Mouse (Mus musculus) limb, embryonic 12.5 days (tissue): Measurements from ENCODE around the gene Dpysl4. TPM values are rescaled to one million over a fixed set of nuclear protein-coding genes. Genes with fewer than 3 reads are reported as not detected.
A peak's percentile ranks its signal among the peaks of the same experiment; 100 is the strongest.

Experiments
- ATAC-seq: fragments of 200-750 bp; cut with Nextera tagmentation; 2 replicates; pipeline ENCODE4 v1.8.0; 2017; ENCODE audit warnings: low read depth, moderate TSS enrichment; ENCODE audit not compliant: insufficient number of reproducible peaks, insufficient read depth, low FRiP score, low TSS enrichment
- H3K27ac ChIP-seq: fragments of 300-500 bp; sonication (generic); 2 replicates; pipeline ENCODE4 v1.5.1; 2016; ENCODE audit warnings: mild to moderate bottlenecking, moderate library complexity
- H3K27me3 ChIP-seq: fragments of 300-500 bp; sonication (generic); 2 replicates; pipeline ENCODE4 v1.6.1; 2016; ENCODE audit warnings: mild to moderate bottlenecking, moderate library complexity
- H3K36me3 ChIP-seq: fragments of 300-500 bp; sonication (generic); 2 replicates; pipeline ENCODE4 v1.6.1; 2016; ENCODE audit warnings: mild to moderate bottlenecking, moderate library complexity
- H3K4me1 ChIP-seq: fragments of 300-500 bp; sonication (generic); replicated peaks from 2 replicates; pipeline ENCODE4 v1.6.1; 2016
- H3K4me2 ChIP-seq: fragments of 300-500 bp; sonication (generic); 2 replicates; pipeline ENCODE4 v1.6.1; 2016; ENCODE audit warnings: mild to moderate bottlenecking, moderate library complexity
- H3K4me3 ChIP-seq: fragments of 300-500 bp; sonication (generic); replicated peaks from 2 replicates; pipeline ENCODE4 v1.5.1; 2016; ENCODE audit warnings: mild to moderate bottlenecking
- H3K9ac ChIP-seq: fragments of 300-500 bp; sonication (generic); replicated peaks from 2 replicates; pipeline ENCODE4 v1.6.1; 2016; ENCODE audit warnings: mild to moderate bottlenecking, moderate library complexity
- H3K9me3 ChIP-seq: fragments of 300-500 bp; sonication (generic); 2 replicates; pipeline ENCODE4 v1.6.1; 2016; ENCODE audit warnings: mild to moderate bottlenecking, moderate library complexity
- whole genome bisulfite sequencing: fragments of 180-500 bp; shearing (Covaris S2); methylation state at CpG from one replicate; pipeline ENCODE4 v1.1.7; 2016; 5-methylcytosine and 5-hydroxymethylcytosine counted together
- polyA plus RNA-seq: library from polyadenylated mRNA; unstranded; fragments of >200 nt; fragmentation: Nextera tagmentation; extraction: Ambion mirVana; gene quantifications from 2 replicates; pipeline ENCODE4 v1.2.1, GENCODE M21; 2016

The Dpysl4 gene
- polyA plus RNA-seq, 1 experiment from 2014 or later: 34.9 TPM

DNA sequence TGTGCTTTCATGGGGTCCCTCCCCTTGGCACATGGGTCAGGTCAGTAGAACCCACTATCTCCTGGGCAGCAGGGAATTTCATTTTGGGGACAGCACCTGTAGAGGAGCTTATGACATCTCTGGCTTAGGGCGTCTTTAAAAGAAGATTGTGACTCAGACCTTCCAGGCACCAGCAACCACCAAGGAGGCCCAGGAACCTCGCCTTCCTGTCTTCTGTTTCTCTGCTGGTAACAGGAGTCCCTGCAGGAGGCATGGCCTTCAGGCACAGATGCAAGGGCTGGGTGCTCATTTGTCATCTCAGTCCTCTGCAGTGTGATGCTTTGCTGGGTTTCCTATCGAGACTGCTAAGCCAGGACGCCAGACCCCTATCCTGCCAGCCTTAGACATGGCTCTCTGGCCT lies 43.2 kb downstream of the Dpysl4 start:
- Histone ChIP-seq H3K4me1 (peaks cover 35% of the 10 kb centered on the region), H3K27ac (no peak overlapping the region), H3K4me3 (no peak overlapping the region), H3K36me3 (no peaks in the 10 kb centered on the region), H3K27me3 (no peaks in the 10 kb centered on the region), H3K9me3 (no peaks in the 10 kb centered on the region), H3K4me2 (no peak overlapping the region), H3K9ac (no peak overlapping the region)
- ATAC-seq: no peak
- 80% methylated on average over 4 of the region's 4 CpGs for WGBS

DNA sequence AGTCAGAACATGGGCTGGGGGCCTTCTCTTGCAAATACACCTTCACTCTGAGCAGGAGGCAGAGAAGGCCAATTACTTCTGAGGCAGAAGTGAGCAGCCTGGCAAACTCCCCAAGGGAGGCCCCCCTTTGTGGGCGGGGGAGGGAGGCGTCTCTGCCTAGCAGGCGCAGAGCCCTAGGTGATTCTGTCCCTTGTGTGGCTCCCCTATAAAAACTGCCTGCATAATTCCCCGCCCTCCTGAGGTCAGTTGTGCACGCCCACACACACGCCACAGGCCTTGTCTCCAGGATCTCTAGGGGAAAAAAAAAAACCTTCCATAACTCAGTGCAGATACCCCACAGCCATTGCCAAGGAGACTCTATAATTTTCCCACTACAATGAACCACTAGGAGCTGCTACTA lies 44.6 kb downstream of the Dpysl4 start:
- WGBS: 15% methylated on average over 6 of the region's 6 CpGs

DNA sequence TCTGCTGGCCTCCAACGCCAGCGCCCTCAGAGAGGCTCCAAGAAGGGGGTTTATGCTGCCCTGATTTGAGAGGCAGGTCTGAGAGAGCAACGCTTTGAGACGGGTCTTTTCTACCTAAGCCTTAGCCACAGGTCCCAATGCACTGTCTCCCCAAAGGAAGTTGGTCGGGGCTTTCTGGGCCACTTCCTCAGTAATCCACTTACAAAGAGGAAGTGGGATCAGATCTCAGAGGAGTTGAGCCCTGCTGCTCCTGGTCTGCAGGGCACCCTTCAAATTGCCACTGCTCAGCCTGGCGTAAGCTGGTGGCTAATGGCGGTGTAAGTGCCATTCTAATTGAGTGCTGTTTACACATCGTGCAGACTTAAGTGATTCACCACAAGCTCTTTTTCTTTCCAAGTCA lies 45.7 kb downstream of the Dpysl4 start:
- Histone ChIP-seq H3K9me3 (no peaks in the 10 kb centered on the region), H3K27me3 (no peaks in the 10 kb centered on the region), H3K9ac (no peak overlapping the region), H3K4me2 (no peak overlapping the region), H3K27ac (no peak overlapping the region), H3K36me3 (no peaks in the 10 kb centered on the region), H3K4me1 (peaks cover 45% of the 10 kb centered on the region), H3K4me3 (no peak overlapping the region)
- 59% methylated on average over 8 of the region's 8 CpGs for WGBS
- no peak for ATAC-seq

More for the DNA sequence above, 44.6 kb downstream of the Dpysl4 start:
- ATAC-seq: no peak
- no peaks in the 10 kb centered on the region for H3K36me3 ChIP-seq
- no peaks in the 10 kb centered on the region for H3K27me3 ChIP-seq
- H3K4me2 ChIP-seq: no peak overlapping the region
- H3K4me1 ChIP-seq: peaks cover 36% of the 10 kb centered on the region
- H3K9ac ChIP-seq: no peak overlapping the region
- H3K27ac ChIP-seq: peak overlapping the region; percentile 74
- no peak overlapping the region for H3K4me3 ChIP-seq
- no peaks in the 10 kb centered on the region for H3K9me3 ChIP-seq

DNA sequence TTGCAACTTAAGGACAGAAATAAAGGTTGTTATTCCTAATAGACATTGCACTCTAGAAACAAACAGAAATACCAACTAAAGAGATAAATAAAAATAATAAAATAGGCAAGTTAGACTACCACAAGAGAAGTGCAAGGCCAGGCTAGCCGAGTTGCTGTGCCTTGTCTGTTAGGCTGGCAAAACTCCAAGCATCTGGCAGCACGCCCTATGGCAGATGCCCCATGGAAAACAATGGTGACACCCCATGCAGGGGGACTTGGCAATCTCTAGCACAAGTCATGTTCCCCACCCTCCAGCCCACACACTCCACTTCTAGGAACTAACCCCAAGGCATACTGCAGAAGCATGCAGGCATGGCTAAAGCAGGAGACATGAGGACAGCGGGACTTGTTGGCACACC lies 47.6 kb downstream of the Dpysl4 start:
- no peak overlapping the region for H3K4me3 ChIP-seq
- ATAC-seq: no peak
- H3K4me2 ChIP-seq: no peak overlapping the region
- H3K27me3 ChIP-seq: no peaks in the 10 kb centered on the region
- 91% methylated on average over 3 of the region's 3 CpGs for WGBS
- H3K9me3 ChIP-seq: no peaks in the 10 kb centered on the region
- H3K4me1 ChIP-seq: peaks cover 41% of the 10 kb centered on the region
- no peak overlapping the region for H3K27ac ChIP-seq
- H3K36me3 ChIP-seq: no peaks in the 10 kb centered on the region
- no peak overlapping the region for H3K9ac ChIP-seq

DNA sequence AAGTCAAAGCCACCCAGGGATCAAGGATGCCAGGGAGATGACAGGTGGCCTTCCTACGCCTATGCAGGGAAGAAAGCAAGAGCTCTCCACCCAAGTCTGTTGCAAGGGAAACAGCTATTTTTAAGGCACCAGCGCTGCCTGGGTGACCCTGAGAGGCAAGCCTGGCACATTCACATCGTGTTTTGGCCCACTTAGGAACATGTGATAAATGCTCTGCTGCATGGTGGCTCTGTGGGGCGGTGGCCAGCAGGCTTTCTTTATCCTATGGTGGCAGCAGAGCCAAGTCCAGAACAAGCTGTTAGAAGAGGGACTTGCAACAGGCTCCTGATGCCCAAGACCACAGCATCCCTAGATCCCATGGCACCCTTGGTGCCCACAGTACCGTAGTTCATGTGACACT lies 49.4 kb downstream of the Dpysl4 start:
- H3K4me3 ChIP-seq: no peak overlapping the region
- peaks cover 6% of the 10 kb centered on the region; the same call in 1 of the 2 replicates for H3K27me3 ChIP-seq
- no peaks in the 10 kb centered on the region for H3K36me3 ChIP-seq
- no peaks in the 10 kb centered on the region for H3K9me3 ChIP-seq
- H3K9ac ChIP-seq: no peak overlapping the region
- H3K4me1 ChIP-seq: peaks cover 37% of the 10 kb centered on the region
- no peak overlapping the region for H3K4me2 ChIP-seq
- ATAC-seq: no peak
- no peak overlapping the region for H3K27ac ChIP-seq
- 83% methylated on average over 5 of the region's 5 CpGs for WGBS

DNA sequence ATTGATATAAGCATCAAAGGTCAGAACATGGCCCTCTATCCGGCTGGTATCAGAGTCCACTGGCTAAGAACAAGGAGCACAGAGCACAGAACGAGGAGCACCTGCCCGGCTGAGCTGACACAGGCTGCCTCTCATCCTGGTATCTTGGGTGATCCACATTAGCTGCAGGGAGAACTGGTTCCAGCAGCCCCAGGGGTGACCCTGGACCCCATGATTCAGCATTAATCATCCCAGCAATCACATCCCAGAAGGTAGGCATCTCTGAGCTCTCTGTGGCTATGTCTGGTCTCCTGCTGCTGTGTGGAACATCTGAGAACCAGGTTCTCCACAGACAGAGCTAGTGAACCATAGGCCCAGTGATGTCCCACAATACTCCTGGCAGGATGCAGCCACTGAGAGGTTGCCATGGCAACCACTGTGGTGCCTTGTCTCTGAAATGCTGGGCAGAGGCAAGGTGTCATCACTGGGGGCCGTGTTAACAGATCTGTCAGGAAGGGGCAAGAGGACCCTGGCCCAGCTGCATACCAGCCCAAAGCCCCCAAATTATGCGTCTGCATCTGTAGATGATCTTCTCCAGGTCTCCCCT lies 51.2 kb downstream of the Dpysl4 start:
- no peak overlapping the region for H3K4me3 ChIP-seq
- H3K4me1 ChIP-seq: peaks cover 24% of the 10 kb centered on the region
- no peak overlapping the region for H3K9ac ChIP-seq
- peaks cover 6% of the 10 kb centered on the region; the same call in 1 of the 2 replicates for H3K27me3 ChIP-seq
- no peaks in the 10 kb centered on the region for H3K9me3 ChIP-seq
- H3K36me3 ChIP-seq: no peaks in the 10 kb centered on the region
- ATAC-seq: no peak
- WGBS: 69% methylated on average over 5 of the region's 5 CpGs
- H3K4me2 ChIP-seq: no peak overlapping the region
- H3K27ac ChIP-seq: no peak overlapping the region

DNA sequence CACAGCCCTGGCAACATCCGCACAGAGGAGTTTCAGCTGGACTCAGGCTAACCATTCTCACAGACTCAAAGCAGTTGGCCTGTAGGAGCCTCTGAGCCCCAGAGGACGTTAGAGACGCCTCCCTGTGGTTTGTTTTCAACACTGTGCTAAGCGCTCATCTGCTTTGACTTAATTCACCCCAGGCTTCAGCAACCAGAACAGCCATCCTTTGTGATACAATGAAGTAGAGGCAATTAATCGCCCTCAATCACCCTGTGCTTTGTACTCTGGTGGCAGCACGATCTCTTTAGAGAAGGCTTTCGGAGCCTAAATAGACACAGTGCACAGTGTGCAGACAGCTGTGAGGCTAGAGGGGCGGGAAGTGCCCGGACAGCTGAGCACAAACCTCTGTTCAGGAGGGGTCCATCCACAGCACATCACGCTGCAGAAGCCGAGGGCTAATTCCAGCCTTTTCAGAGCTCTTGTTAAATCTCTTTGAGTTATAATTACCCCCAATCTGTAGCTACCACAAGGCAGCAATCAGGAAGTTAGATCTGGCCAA lies 54.2 kb downstream of the Dpysl4 start:
- Histone ChIP-seq H3K9ac (no peak overlapping the region), H3K27me3 (peaks cover 6% of the 10 kb centered on the region; the same call in 1 of the 2 replicates), H3K27ac (peak overlapping the region; percentile 47; the same call in 1 of the 2 replicates), H3K4me3 (no peak overlapping the region), H3K4me1 (peaks cover 24% of the 10 kb centered on the region), H3K9me3 (no peaks in the 10 kb centered on the region), H3K4me2 (no peak overlapping the region), H3K36me3 (no peaks in the 10 kb centered on the region)
- WGBS: 7% methylated on average over 11 of the region's 11 CpGs
- ATAC-seq: no peak

DNA sequence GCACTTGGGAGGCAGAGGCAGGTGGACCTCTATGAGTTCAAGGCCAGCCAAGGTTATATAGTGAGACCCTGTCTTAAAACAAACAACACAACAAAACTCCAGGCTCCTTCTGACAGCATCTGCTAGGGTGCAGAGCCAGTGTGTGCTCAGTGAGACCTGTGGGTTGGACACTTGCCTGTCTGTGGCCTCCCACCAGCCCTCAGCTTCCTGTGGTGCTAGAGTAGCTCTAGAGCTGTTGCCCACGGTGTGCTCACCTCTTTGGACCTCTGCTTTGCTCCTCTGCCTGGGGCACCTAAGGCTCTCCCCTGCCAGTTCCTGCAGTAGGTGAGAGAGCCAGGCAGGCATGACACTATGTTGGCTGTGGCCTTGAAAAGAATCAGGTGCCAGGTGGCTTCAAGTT lies 58.0 kb downstream of the Dpysl4 start:
- WGBS: 69% methylated on average over 1 of the region's 1 CpGs
- peaks cover 9% of the 10 kb centered on the region; the same call in 1 of the 2 replicates for H3K27me3 ChIP-seq
- ATAC-seq: no peak
- H3K4me1 ChIP-seq: peaks cover 23% of the 10 kb centered on the region
- no peak overlapping the region for H3K4me3 ChIP-seq
- H3K36me3 ChIP-seq: no peaks in the 10 kb centered on the region
- no peak overlapping the region for H3K27ac ChIP-seq
- H3K9me3 ChIP-seq: no peaks in the 10 kb centered on the region
- H3K4me2 ChIP-seq: no peak overlapping the region
- H3K9ac ChIP-seq: no peak overlapping the region

DNA sequence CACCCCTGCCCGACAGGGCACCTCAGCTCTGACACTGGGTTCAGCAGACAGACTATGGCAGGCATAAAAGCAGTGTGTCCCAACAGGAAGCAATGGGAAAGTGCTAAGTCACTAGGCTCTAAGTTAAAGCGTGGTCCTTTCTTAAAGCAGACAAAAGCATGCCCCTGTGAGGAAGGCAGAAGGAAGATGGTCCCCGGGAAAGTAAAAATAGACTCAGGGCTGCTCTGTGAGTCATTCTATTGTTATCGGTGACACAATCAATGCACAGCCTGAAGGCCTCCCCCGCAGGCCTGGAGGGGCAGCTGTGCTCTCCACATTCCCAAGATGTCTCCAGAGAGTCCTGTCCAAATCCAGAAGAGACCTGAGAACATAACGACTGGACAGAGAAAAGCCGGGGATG lies 60.1 kb downstream of the Dpysl4 start:
- 73% methylated on average over 7 of the region's 7 CpGs for WGBS
- Histone ChIP-seq H3K4me3 (no peak overlapping the region), H3K4me1 (peaks cover 12% of the 10 kb centered on the region), H3K9ac (no peak overlapping the region), H3K9me3 (no peaks in the 10 kb centered on the region), H3K4me2 (no peak overlapping the region), H3K27ac (no peak overlapping the region), H3K36me3 (no peaks in the 10 kb centered on the region), H3K27me3 (peaks cover 14% of the 10 kb centered on the region)
- ATAC-seq: no peak

DNA sequence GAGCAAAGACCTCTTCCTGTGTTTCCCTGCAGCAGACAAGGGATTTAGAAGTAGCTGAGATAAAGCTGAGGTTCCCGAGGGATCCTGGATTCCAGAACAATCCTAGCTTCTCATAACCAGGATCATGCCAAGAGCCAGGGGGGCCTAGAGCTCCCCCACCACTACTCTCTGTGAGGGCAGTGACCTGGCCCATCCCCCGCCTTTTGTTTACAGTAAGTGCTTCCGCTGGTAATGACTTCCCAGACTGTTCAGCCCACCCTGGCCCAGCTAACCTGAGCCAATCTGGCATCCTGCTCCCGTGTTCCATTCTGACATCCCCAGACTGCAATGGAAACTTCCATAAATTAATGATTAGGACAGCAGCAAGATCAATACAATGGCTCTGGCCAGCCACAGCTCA lies 61.6 kb downstream of the Dpysl4 start:
- Histone ChIP-seq H3K27me3 (peaks cover 14% of the 10 kb centered on the region), H3K36me3 (no peaks in the 10 kb centered on the region), H3K9ac (no peak overlapping the region), H3K4me2 (no peak overlapping the region), H3K27ac (peak overlapping the region; percentile 36; the same call in 1 of the 2 replicates), H3K4me3 (no peak overlapping the region), H3K9me3 (no peaks in the 10 kb centered on the region), H3K4me1 (peaks cover 18% of the 10 kb centered on the region)
- 44% methylated on average over 4 of the region's 4 CpGs for WGBS
- ATAC-seq: no peak

DNA sequence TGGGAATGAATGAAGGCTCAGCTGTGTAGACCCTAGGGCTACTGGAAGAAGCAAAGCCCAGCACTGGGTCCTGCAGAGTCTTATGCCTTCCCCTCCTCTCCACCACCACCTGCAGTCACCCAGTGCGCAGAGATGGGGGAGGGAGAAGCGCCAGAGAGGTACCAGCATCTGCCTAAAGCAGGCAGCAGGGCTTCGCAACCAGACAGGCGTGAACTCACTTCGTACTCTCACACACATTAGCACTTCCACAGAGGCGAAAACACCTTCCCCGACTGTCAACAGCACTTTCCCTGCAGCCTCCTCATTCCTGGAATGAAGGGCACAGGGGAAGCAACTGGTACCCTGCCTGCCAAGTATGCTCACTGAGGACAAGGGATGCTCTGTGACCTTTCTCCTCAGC lies 63.6 kb downstream of the Dpysl4 start:
- no peaks in the 10 kb centered on the region for H3K9me3 ChIP-seq
- ATAC-seq: no peak
- peaks cover 18% of the 10 kb centered on the region for H3K4me1 ChIP-seq
- no peak overlapping the region for H3K9ac ChIP-seq
- H3K36me3 ChIP-seq: no peaks in the 10 kb centered on the region
- H3K27ac ChIP-seq: no peak overlapping the region
- 31% methylated on average over 7 of the region's 7 CpGs for WGBS
- no peak overlapping the region for H3K4me2 ChIP-seq
- no peak overlapping the region for H3K4me3 ChIP-seq
- H3K27me3 ChIP-seq: peaks cover 14% of the 10 kb centered on the region

DNA sequence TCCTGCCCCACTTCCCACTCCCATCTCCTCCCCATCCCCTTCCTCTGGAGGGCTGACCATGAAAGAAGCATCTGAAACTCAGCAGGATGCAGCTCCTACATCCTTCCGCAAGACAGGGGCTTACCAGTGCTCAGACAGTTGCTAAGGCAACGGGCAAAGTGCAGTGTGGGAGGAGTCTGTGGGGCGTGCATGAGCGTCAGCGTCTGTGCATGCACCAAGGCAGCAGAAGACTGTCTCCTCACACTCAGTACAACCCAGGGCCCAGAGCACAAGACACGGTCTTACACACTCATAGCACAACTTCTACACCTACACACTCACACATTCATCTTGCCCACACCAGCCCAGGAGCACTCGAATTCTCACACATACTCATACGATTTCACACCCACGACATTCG lies 65.3 kb downstream of the Dpysl4 start:
- no peak overlapping the region for H3K4me3 ChIP-seq
- H3K4me1 ChIP-seq: peaks cover 18% of the 10 kb centered on the region
- H3K9me3 ChIP-seq: no peaks in the 10 kb centered on the region
- WGBS: 35% methylated on average over 10 of the region's 10 CpGs
- H3K36me3 ChIP-seq: no peaks in the 10 kb centered on the region
- no peak overlapping the region for H3K9ac ChIP-seq
- ATAC-seq: peak; percentile 80; the same call in 1 of the 2 replicates
- no peak overlapping the region for H3K4me2 ChIP-seq
- no peak overlapping the region for H3K27ac ChIP-seq
- H3K27me3 ChIP-seq: peaks cover 16% of the 10 kb centered on the region
